Mouse (Mus musculus): ENCODE data around the gene Rhob. TPM values are rescaled to one million over a fixed set of nuclear protein-coding genes. Genes with fewer than 3 reads are reported as not detected.

Rhob gene
- polyA plus RNA-seq, 1 experiment from 2014 or later: 55.1 TPM

DNA sequence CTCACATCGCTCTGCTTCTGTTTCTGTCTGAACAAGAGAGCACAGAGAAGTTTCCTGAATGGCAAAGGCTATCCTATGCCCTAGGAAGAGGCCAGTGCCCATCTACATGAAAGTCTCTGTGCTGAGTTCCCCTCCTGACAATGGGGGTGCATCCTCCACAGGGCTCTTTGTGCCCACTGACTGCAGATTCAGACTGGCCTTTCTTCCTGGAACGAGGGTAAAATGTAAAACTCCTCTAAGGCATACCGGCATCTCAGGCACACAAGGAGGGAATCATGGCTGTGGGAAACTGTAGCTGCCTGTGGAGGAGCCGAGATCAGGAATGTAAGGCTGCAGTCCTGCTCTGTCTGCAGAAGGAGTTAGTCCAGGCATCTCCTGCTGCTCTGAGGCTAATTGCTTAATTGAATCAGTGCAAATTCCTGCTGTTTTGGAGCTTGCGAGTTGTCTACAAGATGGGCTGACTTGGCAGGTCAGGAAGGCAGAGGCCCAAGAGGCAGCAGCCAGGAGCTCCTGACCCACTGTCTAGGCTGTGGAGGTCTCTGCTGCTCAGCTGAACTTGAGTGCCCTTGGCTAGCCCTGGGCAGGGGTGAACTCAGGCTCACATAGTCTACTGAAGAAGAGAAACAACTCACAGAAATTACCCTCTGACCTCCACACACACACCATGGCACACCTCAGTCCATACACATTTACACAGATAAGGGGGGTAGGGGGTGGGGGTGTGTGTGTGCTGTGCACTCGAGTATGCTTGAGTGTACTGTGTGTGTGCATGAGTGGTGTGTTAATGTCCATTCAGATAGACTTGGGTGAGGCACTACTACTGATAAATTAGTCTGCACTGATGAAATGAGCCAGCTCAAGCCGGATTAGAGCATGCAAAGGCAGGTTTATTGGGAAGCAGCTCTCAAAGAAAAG lies 48.0 kb downstream of the Rhob start:
- 21% methylated on average over 7 of the region's 7 CpGs for WGBS
- no peak overlapping the region for H3K4me2 ChIP-seq (ENCODE audit: low read depth, low read length, severe bottlenecking)
- H3K4me3 ChIP-seq (ENCODE audit: low read depth, low read length): no peak overlapping the region
- peaks cover 5% of the 10 kb centered on the region; the same call in 1 of the 2 replicates for H3K4me1 ChIP-seq (replicated peaks; ENCODE audit: control insufficient read depth, insufficient read depth, low read length)
- H3K9ac ChIP-seq (ENCODE audit: low read length): no peak overlapping the region
- DNase-seq (ENCODE audit: low spot score) (no peak), ATAC-seq (replicated peaks; ENCODE audit: low FRiP score) (peak; percentile 63; the same call in 1 of the 2 replicates)
- no peaks in the 10 kb centered on the region for H3K27me3 ChIP-seq (ENCODE audit: control insufficient read depth, insufficient read depth, low read length)
- H3K9me3 ChIP-seq (ENCODE audit: control insufficient read depth, low read length): no peaks in the 10 kb centered on the region
- no peak overlapping the region for H3K27ac ChIP-seq (ENCODE audit: low read depth, low read length)
- H3K36me3 ChIP-seq (ENCODE audit: control insufficient read depth, insufficient read depth, low read length): no peaks in the 10 kb centered on the region

DNA sequence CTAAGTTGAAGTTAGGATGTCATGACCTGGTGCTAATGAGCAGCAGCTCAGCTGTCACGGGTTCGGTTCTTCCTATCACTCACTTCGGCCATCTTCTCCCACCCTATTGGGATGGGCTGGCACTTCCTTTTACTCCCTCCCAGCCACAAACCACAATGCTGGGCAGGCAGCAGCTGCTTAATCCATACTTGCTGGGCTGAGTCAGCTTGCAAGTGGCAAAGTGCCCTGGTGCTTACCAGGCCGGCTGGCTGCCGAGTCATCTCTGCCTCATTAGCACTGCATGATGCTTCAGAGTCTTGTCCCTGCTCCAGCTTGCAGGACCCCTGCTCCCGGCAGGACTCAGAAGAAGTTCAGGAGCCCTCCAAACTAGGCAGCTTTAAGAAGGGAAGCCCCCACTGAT lies 49.2 kb downstream of the Rhob start:
- DNase-seq (ENCODE audit: low spot score): no peak
- H3K4me1 ChIP-seq (replicated peaks; ENCODE audit: control insufficient read depth, insufficient read depth, low read length): peaks cover 5% of the 10 kb centered on the region; the same call in 1 of the 2 replicates
- WGBS: 69% methylated on average over 6 of the region's 6 CpGs
- no peak overlapping the region for H3K9ac ChIP-seq (ENCODE audit: low read length)
- H3K4me3 ChIP-seq (ENCODE audit: low read depth, low read length): no peak overlapping the region
- H3K4me2 ChIP-seq (ENCODE audit: low read depth, low read length, severe bottlenecking): no peak overlapping the region
- no peak overlapping the region for H3K27ac ChIP-seq (ENCODE audit: low read depth, low read length)
- no peaks in the 10 kb centered on the region for H3K36me3 ChIP-seq (ENCODE audit: control insufficient read depth, insufficient read depth, low read length)
- no peaks in the 10 kb centered on the region for H3K9me3 ChIP-seq (ENCODE audit: control insufficient read depth, low read length)
- ATAC-seq (replicated peaks; ENCODE audit: low FRiP score): no peak
- no peaks in the 10 kb centered on the region for H3K27me3 ChIP-seq (ENCODE audit: control insufficient read depth, insufficient read depth, low read length)

DNA sequence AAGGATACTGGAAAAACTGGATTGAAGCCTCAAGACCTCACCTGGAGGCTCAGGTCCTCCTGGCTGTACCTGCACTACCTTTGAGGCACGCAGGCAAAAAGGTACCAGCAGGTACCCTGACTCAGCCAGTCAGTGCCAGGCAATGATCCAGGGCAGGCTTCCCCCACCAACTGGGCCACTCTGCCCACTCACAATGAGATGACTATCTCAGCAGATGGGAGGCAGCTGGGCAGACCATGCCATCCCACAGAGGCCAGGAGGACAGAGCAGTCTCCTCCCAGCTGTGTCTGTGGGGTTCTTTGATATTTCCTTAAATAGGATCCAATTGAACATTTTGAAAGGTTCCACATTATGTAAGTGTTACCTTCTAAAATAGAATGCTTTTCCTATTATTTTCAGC lies 49.8 kb downstream of the Rhob start:
- no peak overlapping the region for H3K9ac ChIP-seq (ENCODE audit: low read length)
- H3K4me1 ChIP-seq (replicated peaks; ENCODE audit: control insufficient read depth, insufficient read depth, low read length): peaks cover 5% of the 10 kb centered on the region; the same call in 1 of the 2 replicates
- H3K27ac ChIP-seq (ENCODE audit: low read depth, low read length): no peak overlapping the region
- H3K4me2 ChIP-seq (ENCODE audit: low read depth, low read length, severe bottlenecking): no peak overlapping the region
- H3K27me3 ChIP-seq (ENCODE audit: control insufficient read depth, insufficient read depth, low read length): no peaks in the 10 kb centered on the region
- no peaks in the 10 kb centered on the region for H3K36me3 ChIP-seq (ENCODE audit: control insufficient read depth, insufficient read depth, low read length)
- H3K9me3 ChIP-seq (ENCODE audit: control insufficient read depth, low read length): no peaks in the 10 kb centered on the region
- DNase-seq (ENCODE audit: low spot score): no peak
- H3K4me3 ChIP-seq (ENCODE audit: low read depth, low read length): no peak overlapping the region
- 95% methylated on average over 1 of the region's 1 CpGs for WGBS
- ATAC-seq (replicated peaks; ENCODE audit: low FRiP score): no peak

Other genes starting within 250 kb of the Rhob start
- 0.75 TPM in 1 of 2 replicates, not detected in the other for gene Gdf7, start 198.1 kb downstream of the Rhob start, polyA plus RNA-seq (2014; fragmentation: Nextera tagmentation; extraction: Ambion mirVana)
- 7.8 and 10.5 TPM in 2 replicates for gene Hs1bp3, start 186.6 kb downstream of the Rhob start, polyA plus RNA-seq (2014; fragmentation: Nextera tagmentation; extraction: Ambion mirVana)
- gene Slc7a15, start 99.1 kb upstream of the Rhob start, polyA plus RNA-seq (2014; fragmentation: Nextera tagmentation; extraction: Ambion mirVana): not detected in 2 replicates
- gene Pum2, start 174.1 kb upstream of the Rhob start, polyA plus RNA-seq (2014; fragmentation: Nextera tagmentation; extraction: Ambion mirVana): 101 and 106 TPM in 2 replicates

All from forebrain, embryonic 11.5 days (tissue).